Mouse (Mus musculus) neural tube, embryonic 13.5 days (tissue): Measurements from ENCODE around the gene Spats2. TPM values are rescaled to one million over a fixed set of nuclear protein-coding genes. Genes with fewer than 3 reads are reported as not detected.

ENCODE experiments used
- ATAC-seq: fragments of 200-750 bp; cut with Nextera tagmentation; 2 replicates; pipeline ENCODE4 v1.8.0; 2017; ENCODE audit warnings: low read depth, mild to moderate bottlenecking, moderate TSS enrichment, moderate library complexity
- H3K27ac ChIP-seq: fragments of 300-500 bp; sonication (generic); replicated peaks from 2 replicates; pipeline ENCODE4 v1.5.1; 2015; ENCODE audit warnings: moderate library complexity, mild to moderate bottlenecking, inconsistent platforms
- H3K27me3 ChIP-seq: fragments of 300-500 bp; sonication (generic); 2 replicates; pipeline ENCODE4 v1.6.1; 2015; ENCODE audit warnings: mild to moderate bottlenecking, inconsistent platforms
- H3K36me3 ChIP-seq: fragments of 300-500 bp; sonication (generic); 2 replicates; pipeline ENCODE4 v1.6.1; 2015; ENCODE audit warnings: mild to moderate bottlenecking, inconsistent platforms
- H3K4me1 ChIP-seq: fragments of 300-500 bp; sonication (generic); replicated peaks from 2 replicates; pipeline ENCODE4 v1.6.1; 2015; ENCODE audit warnings: inconsistent platforms
- H3K4me2 ChIP-seq: fragments of 300-500 bp; sonication (generic); 2 replicates; pipeline ENCODE4 v1.6.1; 2015; ENCODE audit warnings: inconsistent platforms, mild to moderate bottlenecking, moderate library complexity
- H3K4me3 ChIP-seq: fragments of 300-500 bp; sonication (generic); 2 replicates; pipeline ENCODE4 v1.5.1; 2015; ENCODE audit warnings: mild to moderate bottlenecking, inconsistent platforms
- H3K9ac ChIP-seq: fragments of 300-500 bp; sonication (generic); 2 replicates; pipeline ENCODE4 v1.6.1; 2015; ENCODE audit warnings: moderate library complexity, mild to moderate bottlenecking, inconsistent platforms
- H3K9me3 ChIP-seq: fragments of 300-500 bp; sonication (generic); 2 replicates; pipeline ENCODE4 v1.6.1; 2016; ENCODE audit warnings: inconsistent platforms
- WGBS: fragments of 180-500 bp; shearing (Covaris S2); methylation state at CpG from one replicate; pipeline ENCODE4 v1.1.7; 2015; 5-methylcytosine and 5-hydroxymethylcytosine counted together
- polyA plus RNA-seq: library from polyadenylated mRNA; unstranded; fragments of >200 nt; fragmentation: Nextera tagmentation; extraction: Ambion mirVana; gene quantifications from 2 replicates; pipeline ENCODE4 v1.2.1, GENCODE M21; 2015

Gene Spats2
- polyA plus RNA-seq, 1 experiment from 2014 or later: 44.4 TPM

DNA sequence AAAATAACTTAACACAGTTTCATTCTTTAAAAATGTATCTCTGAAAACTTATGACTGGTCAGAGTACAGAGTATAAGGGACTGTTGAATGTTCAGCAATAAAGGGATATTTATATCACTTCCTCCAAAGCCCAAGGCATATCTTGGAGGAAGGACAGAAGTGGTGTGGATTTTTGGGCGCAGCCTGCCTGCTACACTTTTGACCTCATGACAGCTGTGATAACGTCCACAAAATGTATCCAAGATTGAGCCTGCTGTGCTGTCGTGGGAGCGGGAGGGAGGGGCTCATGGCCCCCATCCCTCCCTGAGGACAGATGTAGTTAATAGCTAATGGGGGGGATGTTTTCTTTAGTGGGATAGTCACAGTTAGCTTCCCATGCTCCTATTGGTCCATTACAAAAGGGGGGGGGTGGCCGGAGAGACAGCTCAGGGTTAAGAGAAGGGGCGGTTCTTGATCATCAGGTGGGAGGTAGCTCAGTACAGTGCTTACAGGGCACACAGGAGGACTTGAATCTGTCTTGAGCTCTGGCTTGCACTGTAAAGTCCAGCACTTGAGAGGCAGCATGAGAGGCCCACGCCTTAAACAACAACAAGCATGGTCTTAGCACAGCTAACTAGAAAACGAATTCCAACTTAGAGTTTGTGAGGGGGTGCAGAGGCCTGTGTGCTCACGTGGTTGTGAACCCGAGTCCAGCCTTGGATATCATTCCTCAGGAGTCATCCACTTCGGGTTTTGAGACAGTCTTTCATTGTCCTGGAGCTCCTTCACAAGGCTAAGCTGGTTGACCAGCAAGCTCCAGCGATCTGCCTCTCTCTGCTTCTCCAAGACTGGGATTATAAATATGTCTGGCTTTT, 38.0 kb downstream of the Spats2 start:
- Histone ChIP-seq H3K9me3 (no peaks in the 10 kb centered on the region), H3K4me1 (no peaks in the 10 kb centered on the region), H3K27me3 (no peaks in the 10 kb centered on the region), H3K9ac (no peak overlapping the region), H3K4me3 (no peak overlapping the region), H3K27ac (no peak overlapping the region), H3K4me2 (no peak overlapping the region), H3K36me3 (peaks cover 20% of the 10 kb centered on the region)
- no peak for ATAC-seq
- WGBS: 74% methylated on average over 12 of the region's 12 CpGs

DNA sequence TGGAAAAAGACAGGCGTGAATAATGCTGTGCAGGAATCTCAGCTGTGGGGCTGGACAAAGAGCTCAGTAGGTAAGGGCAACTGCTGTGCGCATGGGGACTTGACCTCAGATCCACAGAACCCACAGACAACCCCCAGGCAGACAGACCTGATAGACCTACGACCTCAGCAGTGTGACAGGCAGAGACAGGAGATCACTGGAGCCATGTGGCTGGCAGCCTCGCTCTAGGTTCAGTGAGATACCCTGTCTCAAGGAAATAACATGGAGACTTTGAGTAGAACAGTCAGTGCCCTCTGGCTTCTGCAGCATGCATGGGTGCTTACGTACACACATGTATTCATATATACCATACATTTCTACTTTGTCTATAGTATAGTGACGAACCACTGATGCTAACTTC, 46.4 kb downstream of the Spats2 start:
- H3K4me2 ChIP-seq: no peak overlapping the region
- H3K4me1 ChIP-seq: no peaks in the 10 kb centered on the region
- no peaks in the 10 kb centered on the region for H3K27me3 ChIP-seq
- no peaks in the 10 kb centered on the region for H3K9me3 ChIP-seq
- WGBS: 96% methylated on average over 6 of the region's 6 CpGs
- no peak overlapping the region for H3K4me3 ChIP-seq
- no peak overlapping the region for H3K9ac ChIP-seq
- peaks cover 56% of the 10 kb centered on the region for H3K36me3 ChIP-seq
- H3K27ac ChIP-seq: no peak overlapping the region
- no peak for ATAC-seq

DNA sequence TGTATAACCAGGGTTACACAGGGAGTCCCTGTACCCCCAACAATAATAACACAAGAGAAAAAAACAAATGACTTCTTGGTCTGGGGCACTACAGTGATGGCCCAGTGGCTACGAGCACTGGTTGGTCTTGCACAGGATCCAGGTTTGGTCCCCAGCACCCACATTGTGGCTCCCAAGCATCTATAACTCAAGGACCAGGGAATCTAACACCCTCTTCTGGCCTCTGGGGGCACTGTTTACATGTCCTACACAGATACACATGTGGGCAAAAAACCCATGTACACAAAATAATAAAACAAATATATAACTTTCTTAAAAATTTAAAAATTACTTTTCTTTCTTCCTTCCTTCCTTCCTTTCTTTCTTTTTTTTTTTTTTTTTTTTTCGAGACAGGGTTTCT, 53.9 kb downstream of the Spats2 start:
- Histone ChIP-seq H3K27me3 (no peaks in the 10 kb centered on the region), H3K4me1 (no peaks in the 10 kb centered on the region), H3K27ac (no peak overlapping the region), H3K9ac (no peak overlapping the region), H3K4me2 (no peak overlapping the region), H3K36me3 (peaks cover 77% of the 10 kb centered on the region), H3K9me3 (no peaks in the 10 kb centered on the region), H3K4me3 (no peak overlapping the region)
- no peak for ATAC-seq
- 93% methylated on average over 1 of the region's 2 CpGs for WGBS

DNA sequence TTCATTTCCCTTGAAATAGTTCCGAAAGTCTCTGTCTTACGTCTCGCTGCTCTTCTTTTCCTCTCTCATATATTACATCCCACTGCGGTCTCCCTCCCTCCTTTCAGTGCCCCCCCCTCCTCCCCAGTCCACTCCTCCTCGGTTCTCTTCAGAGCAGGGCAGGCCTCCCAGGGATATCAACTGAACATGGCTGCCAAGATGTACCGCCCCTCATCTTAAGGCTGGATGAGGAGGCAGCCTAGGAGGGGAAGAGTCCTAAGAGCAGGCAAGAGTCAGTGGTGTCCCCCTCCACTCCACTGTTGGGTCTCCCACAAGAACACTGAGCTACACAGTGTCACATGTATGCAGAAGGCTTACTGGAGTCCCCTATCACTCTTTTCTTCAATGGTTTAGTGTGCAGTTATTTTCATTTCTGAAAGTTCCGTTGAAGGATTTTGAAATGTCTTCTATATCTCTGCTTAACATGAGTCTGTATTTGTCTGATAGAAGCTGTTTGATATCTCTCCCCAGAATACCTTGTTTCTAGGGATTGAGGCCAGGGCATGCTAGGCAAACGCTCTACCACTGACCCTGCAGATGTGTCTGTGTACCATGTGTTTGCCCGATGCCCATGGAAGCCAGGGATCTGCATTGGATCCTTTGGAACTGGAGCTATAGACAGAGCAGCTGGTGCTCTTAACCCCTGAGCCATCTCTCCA, 58.6 kb downstream of the Spats2 start:
- Histone ChIP-seq H3K36me3 (peaks cover 91% of the 10 kb centered on the region), H3K4me2 (no peak overlapping the region), H3K27ac (no peak overlapping the region), H3K9me3 (no peaks in the 10 kb centered on the region), H3K4me1 (no peaks in the 10 kb centered on the region), H3K4me3 (no peak overlapping the region), H3K9ac (no peak overlapping the region), H3K27me3 (no peaks in the 10 kb centered on the region)
- 90% methylated on average over 9 of the region's 9 CpGs for WGBS
- ATAC-seq: no peak

DNA sequence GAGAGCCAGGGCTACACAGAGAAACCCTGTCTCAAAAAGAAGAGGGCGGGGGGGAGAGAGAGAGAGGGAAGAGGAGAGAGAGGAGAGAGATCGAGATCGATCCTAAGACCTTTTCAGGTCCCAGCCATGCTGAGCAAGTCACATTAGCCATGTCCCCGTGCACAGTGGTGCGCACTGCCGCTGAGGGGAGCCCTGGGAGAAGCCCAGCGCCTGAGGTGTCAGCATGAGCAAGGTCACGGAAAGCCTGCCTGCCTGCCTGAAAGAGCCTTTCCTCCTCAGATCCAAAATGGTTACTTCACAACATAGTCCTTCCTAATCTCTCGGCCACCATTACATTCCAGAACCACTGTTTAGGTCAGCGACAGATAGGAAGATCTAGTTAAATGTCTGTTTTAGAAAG, 68.6 kb downstream of the Spats2 start:
- Histone ChIP-seq H3K27me3 (no peaks in the 10 kb centered on the region), H3K4me2 (no peak overlapping the region), H3K36me3 (peaks cover 39% of the 10 kb centered on the region), H3K27ac (no peak overlapping the region), H3K9me3 (no peaks in the 10 kb centered on the region), H3K4me1 (no peaks in the 10 kb centered on the region), H3K4me3 (no peak overlapping the region), H3K9ac (no peak overlapping the region)
- 67% methylated on average over 10 of the region's 10 CpGs for WGBS
- ATAC-seq: no peak

DNA sequence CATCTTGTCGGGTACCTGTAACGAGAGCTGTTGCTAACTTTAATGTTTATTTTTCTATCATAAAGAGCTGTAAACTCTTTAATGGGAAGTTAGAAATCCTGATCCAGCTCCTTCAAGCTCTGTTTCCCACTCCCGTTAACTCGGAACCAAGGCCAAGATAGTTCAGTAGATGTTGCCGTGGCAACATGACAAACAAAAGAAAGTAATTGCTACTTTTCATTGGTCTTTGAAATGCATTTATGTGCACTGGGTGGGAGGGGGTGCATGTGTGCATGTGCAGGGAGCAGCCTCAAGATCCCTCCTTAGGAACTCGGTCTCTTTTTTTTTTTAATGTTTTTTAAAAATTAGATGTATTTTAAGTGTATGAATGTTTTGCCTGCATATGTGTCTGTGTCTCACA, 69.3 kb downstream of the Spats2 start:
- H3K9ac ChIP-seq: no peak overlapping the region
- no peak overlapping the region for H3K4me3 ChIP-seq
- H3K4me2 ChIP-seq: no peak overlapping the region
- no peaks in the 10 kb centered on the region for H3K9me3 ChIP-seq
- ATAC-seq: no peak
- no peak overlapping the region for H3K27ac ChIP-seq
- H3K27me3 ChIP-seq: no peaks in the 10 kb centered on the region
- H3K36me3 ChIP-seq: peaks cover 43% of the 10 kb centered on the region
- no peaks in the 10 kb centered on the region for H3K4me1 ChIP-seq
- WGBS: 51% methylated on average over 6 of the region's 6 CpGs

DNA sequence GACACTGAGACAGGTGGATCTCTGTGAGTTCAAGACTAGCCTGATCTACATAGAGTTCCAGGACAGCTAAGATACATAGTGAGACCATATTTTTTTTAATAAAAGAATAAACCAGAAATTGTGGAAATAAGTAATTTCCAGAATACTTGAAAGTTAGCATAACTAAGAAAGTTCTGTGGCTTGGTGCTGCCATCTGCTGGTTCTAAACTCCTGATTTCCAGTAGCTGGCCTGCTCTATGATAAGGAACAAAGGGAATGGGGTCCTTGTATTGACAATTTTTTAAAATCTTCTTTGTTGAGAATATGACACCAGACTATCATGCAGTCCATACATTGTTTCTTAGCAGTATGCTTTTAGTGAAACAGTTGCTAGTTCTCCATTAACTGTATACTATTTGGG, 73.0 kb downstream of the Spats2 start:
- H3K9ac ChIP-seq: no peak overlapping the region
- H3K36me3 ChIP-seq: peaks cover 32% of the 10 kb centered on the region
- H3K27ac ChIP-seq: no peak overlapping the region
- no peak overlapping the region for H3K4me3 ChIP-seq
- no peak overlapping the region for H3K4me2 ChIP-seq
- H3K27me3 ChIP-seq: no peaks in the 10 kb centered on the region
- no peaks in the 10 kb centered on the region for H3K9me3 ChIP-seq
- H3K4me1 ChIP-seq: no peaks in the 10 kb centered on the region
- no peak for ATAC-seq

DNA sequence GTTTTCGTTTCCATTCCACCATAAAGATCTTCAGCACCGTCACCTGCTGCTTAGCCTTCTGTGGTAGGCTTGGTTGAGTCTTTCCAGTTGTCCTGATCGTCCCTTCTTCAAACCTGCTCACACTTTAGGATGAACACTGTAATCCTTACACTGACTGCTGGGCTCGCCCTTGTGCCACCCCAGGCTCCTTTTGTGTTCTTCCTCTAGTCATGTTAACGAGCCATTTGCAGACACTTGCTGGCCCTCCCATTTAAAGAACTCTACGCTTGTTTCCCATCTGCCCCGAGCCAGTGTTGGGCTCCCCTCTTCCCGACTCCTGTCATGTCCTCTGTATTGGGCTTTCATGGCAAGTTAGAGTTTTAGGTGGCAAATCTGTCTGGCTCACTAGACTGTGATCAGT, 80.2 kb downstream of the Spats2 start:
- H3K4me3 ChIP-seq: no peak overlapping the region
- H3K36me3 ChIP-seq: peaks cover 59% of the 10 kb centered on the region
- no peaks in the 10 kb centered on the region; the same call in 1 of the 2 replicates for H3K4me1 ChIP-seq
- ATAC-seq: no peak
- H3K4me2 ChIP-seq: no peak overlapping the region
- H3K9ac ChIP-seq: no peak overlapping the region
- H3K9me3 ChIP-seq: no peaks in the 10 kb centered on the region
- WGBS: 67% methylated on average over 8 of the region's 8 CpGs
- H3K27me3 ChIP-seq: no peaks in the 10 kb centered on the region
- H3K27ac ChIP-seq: no peak overlapping the region

DNA sequence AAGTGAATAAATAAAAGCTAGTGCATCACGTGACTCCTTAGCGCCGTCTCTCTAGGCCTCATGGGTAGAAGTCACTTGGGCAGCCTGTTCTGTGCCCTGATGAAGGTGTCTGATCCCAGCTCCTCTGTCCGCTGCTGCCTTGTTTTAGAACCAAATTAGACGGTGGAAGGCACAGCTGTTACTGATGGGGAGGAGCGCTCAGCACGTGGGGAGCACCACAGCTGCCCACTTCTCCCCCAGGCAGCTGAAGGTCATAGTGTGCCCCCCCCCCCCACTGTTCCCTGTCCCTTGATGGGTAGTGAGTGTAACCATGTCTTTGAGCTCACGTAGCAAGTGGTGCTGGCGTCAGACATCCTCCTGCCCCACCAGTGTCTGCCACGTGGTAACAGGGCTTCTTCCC, 87.5 kb downstream of the Spats2 start:
- Histone ChIP-seq H3K9me3 (no peaks in the 10 kb centered on the region), H3K27me3 (no peaks in the 10 kb centered on the region), H3K4me1 (no peaks in the 10 kb centered on the region), H3K36me3 (peaks cover 61% of the 10 kb centered on the region), H3K4me2 (no peak overlapping the region), H3K27ac (no peak overlapping the region), H3K4me3 (no peak overlapping the region), H3K9ac (no peak overlapping the region)
- no peak for ATAC-seq
- WGBS: 89% methylated on average over 10 of the region's 10 CpGs

DNA sequence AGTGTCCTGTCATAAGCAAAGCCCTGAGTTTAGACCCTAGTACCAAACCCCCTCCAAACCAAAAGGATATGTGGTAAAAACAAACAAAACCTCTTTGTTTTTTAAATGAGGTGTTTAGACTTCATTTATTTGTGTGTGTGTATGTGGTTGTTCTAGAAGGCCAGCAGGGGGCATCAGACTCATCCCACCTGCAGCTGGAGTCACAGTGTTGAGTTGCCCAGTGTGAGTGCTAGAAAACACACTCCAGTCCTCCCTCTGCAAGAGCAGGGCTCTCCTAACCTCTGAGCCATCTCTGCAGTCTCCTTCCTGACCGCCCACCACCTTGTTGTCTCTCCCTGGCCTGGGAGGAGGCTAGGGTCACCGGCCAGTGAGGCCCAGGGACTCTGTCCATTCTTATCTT, 89.2 kb downstream of the Spats2 start:
- H3K36me3 ChIP-seq: peaks cover 46% of the 10 kb centered on the region
- ATAC-seq: no peak
- WGBS: 95% methylated on average over 2 of the region's 2 CpGs

DNA sequence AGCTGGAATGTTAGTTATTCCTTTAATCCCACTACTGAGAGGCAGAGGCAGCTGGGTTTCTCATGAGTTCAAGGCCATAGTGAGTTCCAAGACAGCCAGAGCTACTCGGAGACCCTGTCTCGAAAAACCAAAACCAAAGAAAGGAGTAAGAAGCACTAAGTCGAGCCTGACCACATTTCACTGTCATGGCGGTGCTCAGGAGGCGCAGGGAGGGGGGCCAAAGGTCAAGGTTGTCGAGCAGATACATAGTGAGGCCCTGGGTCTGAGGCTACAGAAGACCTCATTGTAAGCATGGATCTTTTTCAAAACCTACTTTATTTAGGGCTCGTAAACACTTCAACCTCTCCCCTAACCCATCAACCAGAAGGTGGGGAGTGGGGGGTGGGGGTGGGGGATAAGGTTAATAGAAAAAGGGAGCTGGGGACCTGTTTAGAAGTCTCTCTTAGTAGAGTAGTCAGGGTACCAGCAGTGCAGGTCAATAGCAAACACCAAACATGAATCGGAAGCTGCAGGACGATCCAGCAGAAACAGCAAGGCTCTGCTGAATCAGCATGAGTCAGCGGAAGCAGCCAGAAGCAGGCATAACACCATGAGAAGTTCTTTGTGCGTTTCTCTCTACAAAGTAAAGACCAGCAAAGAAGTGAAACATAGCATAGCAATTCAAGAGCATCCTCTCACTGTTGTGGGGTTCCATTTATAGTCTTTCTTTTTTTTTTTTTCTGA, 90.2 kb downstream of the Spats2 start:
- peaks cover 38% of the 10 kb centered on the region for H3K36me3 ChIP-seq
- 80% methylated on average over 11 of the region's 11 CpGs for WGBS
- ATAC-seq: no peak
- no peak overlapping the region for H3K9ac ChIP-seq
- no peak overlapping the region for H3K27ac ChIP-seq
- H3K9me3 ChIP-seq: no peaks in the 10 kb centered on the region
- H3K4me1 ChIP-seq: no peaks in the 10 kb centered on the region
- H3K27me3 ChIP-seq: peaks cover 18% of the 10 kb centered on the region
- H3K4me3 ChIP-seq: no peak overlapping the region
- no peak overlapping the region for H3K4me2 ChIP-seq

More for the DNA sequence above, 89.2 kb downstream of the Spats2 start:
- H3K27me3 ChIP-seq: peaks cover 9% of the 10 kb centered on the region
- H3K9ac ChIP-seq: no peak overlapping the region
- H3K4me1 ChIP-seq: no peaks in the 10 kb centered on the region
- H3K4me2 ChIP-seq: no peak overlapping the region
- no peak overlapping the region for H3K4me3 ChIP-seq
- H3K27ac ChIP-seq: no peak overlapping the region
- no peaks in the 10 kb centered on the region for H3K9me3 ChIP-seq

DNA sequence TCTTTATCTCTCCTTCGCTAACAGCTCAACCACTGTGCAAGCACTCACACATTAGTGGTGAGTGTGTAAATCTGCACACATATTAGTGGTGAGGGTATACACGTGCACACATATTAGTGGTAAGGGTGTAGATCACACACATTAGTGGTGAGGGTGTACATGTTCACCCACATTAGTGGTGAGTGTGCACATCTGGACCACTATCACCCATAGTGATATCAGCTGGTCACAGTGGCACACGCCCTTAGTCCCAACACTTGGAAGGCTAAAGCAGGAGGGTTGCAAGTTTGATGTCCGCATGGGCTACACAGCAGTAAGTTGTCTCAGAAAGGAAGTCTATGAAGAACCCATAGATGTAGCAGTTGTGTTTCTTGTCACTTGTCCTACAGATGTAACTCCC, 91.9 kb downstream of the Spats2 start:
- no peak for ATAC-seq
- Histone ChIP-seq H3K27ac (no peak overlapping the region), H3K4me2 (no peak overlapping the region), H3K4me1 (0 out of 2 replicates have a peak, but pooled peaks cover under 1% of the 10 kb centered on the region), H3K9ac (no peak overlapping the region), H3K9me3 (no peaks in the 10 kb centered on the region), H3K27me3 (peaks cover 35% of the 10 kb centered on the region), H3K36me3 (peaks cover 21% of the 10 kb centered on the region), H3K4me3 (no peak overlapping the region)
- 92% methylated on average over 4 of the region's 4 CpGs for WGBS
